Mouse (Mus musculus): Measurements from ENCODE around the gene Ndufaf5.

GRCm38 (mm10) chr2:140125516-140125915 is 44.9 kb upstream of the Ndufaf5 start:
- TF ChIP-seq CTCF (IDR thresholded peaks at IDR 0.05; ENCODE audit: low read depth, low read length): no peak
- TF ChIP-seq POLR2A (IDR thresholded peaks at IDR 0.05; ENCODE audit: extremely low read depth, insufficient read depth, low read length): no peak
